Mouse (Mus musculus) hindbrain, embryonic 12.5 days (tissue): ENCODE results near the gene Apon. TPM values are rescaled to one million over a fixed set of nuclear protein-coding genes. Genes with fewer than 3 reads are reported as not detected.
"Not testable (repeated sequence)": the region's sequence is repeated elsewhere in the genome, so short reads cannot be mapped to it uniquely, and the experiment has no call there.

Experiments used
- ATAC-seq: fragments of 200-750 bp; cut with Nextera tagmentation; 2 replicates; pipeline ENCODE4 v1.8.0; 2017; ENCODE audit warnings: moderate TSS enrichment; ENCODE audit not compliant: low FRiP score
- H3K27ac ChIP-seq: fragments of 300-500 bp; sonication (generic); 2 replicates; pipeline ENCODE4 v1.5.1; 2016; ENCODE audit warnings: mild to moderate bottlenecking
- H3K27me3 ChIP-seq: fragments of 300-500 bp; sonication (generic); 2 replicates; pipeline ENCODE4 v1.6.1; 2016; ENCODE audit warnings: mild to moderate bottlenecking
- H3K36me3 ChIP-seq: fragments of 300-500 bp; sonication (generic); 2 replicates; pipeline ENCODE4 v1.6.1; 2016; ENCODE audit warnings: mild to moderate bottlenecking
- H3K4me1 ChIP-seq: fragments of 300-500 bp; sonication (generic); 2 replicates; pipeline ENCODE4 v1.6.1; 2016
- H3K4me2 ChIP-seq: fragments of 300-500 bp; sonication (generic); replicated peaks from 2 replicates; pipeline ENCODE4 v1.6.1; 2016; ENCODE audit warnings: mild to moderate bottlenecking
- H3K4me3 ChIP-seq: fragments of 300-500 bp; sonication (generic); 2 replicates; pipeline ENCODE4 v1.5.1; 2016; ENCODE audit warnings: mild to moderate bottlenecking
- H3K9ac ChIP-seq: fragments of 300-500 bp; sonication (generic); 2 replicates; pipeline ENCODE4 v1.6.1; 2016; ENCODE audit warnings: mild to moderate bottlenecking, moderate library complexity
- H3K9me3 ChIP-seq: fragments of 300-500 bp; sonication (generic); replicated peaks from 2 replicates; pipeline ENCODE4 v1.6.1; 2016; ENCODE audit warnings: mild to moderate bottlenecking
- WGBS: fragments of 180-500 bp; shearing (Covaris S2); methylation state at CpG from one replicate; pipeline ENCODE4 v1.1.7; 2016; 5-methylcytosine and 5-hydroxymethylcytosine counted together
- polyA plus RNA-seq: library from polyadenylated mRNA; unstranded; fragments of >200 nt; fragmentation: Nextera tagmentation; extraction: Ambion mirVana; gene quantifications from 2 replicates; pipeline ENCODE4 v1.2.1, GENCODE M21; 2016

Gene Apon
- 0.34 and 0.40 TPM in 2 replicates for polyA plus RNA-seq

- H3K4me1 ChIP-seq, result no peaks in the 10 kb centered on the region
- ATAC-seq, result no peak
- H3K9me3 ChIP-seq, result no peaks in the 10 kb centered on the region
- H3K9ac ChIP-seq, result no peak within 1 kb of the TSS
- WGBS, result 93% methylated on average over 4 of the region's 4 CpGs
- H3K27me3 ChIP-seq, result no peaks in the 10 kb centered on the region
- H3K4me2 ChIP-seq, result no peak within 1 kb of the TSS
- peaks cover 45% of the 10 kb centered on the region for H3K36me3 ChIP-seq
- no peak within 1 kb of the TSS for H3K27ac ChIP-seq
- H3K4me3 ChIP-seq, result no peak within 1 kb of the TSS
These were observed at the start of gene Apon for GRCm38 (mm10) chr10:128253677-128254255. Gene Apon (plus strand): TSS chr10:128254096.

DNA sequence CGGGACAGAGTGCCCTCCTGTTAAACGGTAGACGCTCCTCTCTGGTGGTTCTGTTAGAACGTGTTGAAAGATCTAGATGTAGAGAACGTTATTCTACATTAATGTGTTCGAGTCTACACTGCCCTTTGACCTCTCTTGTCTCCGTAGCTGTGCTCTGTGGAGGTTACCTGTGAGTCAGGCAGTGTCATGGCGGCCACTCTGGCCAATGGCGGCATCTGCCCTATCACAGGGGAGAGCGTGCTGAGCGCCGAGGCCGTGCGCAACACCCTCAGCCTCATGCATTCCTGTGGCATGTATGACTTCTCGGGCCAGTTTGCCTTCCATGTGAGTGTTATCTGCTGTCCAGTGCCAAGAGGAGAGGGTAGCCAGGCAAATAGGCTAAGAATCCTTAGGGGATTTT, 49.0 kb upstream of the Apon start:
- WGBS, result 88% methylated on average over 15 of the region's 15 CpGs
- Histone ChIP-seq H3K4me2 (no peak overlapping the region), H3K4me3 (no peak overlapping the region), H3K27ac (no peak overlapping the region), H3K27me3 (no peaks in the 10 kb centered on the region), H3K9me3 (no peaks in the 10 kb centered on the region), H3K36me3 (peaks cover 7% of the 10 kb centered on the region), H3K4me1 (no peaks in the 10 kb centered on the region), H3K9ac (no peak overlapping the region)
- no peak for ATAC-seq

- no peak overlapping the region for H3K9ac ChIP-seq
- 94% methylated on average over 10 of the region's 10 CpGs for WGBS
- H3K36me3 ChIP-seq, result peaks cover 7% of the 10 kb centered on the region
- no peaks in the 10 kb centered on the region for H3K9me3 ChIP-seq
- no peak for ATAC-seq
- H3K27me3 ChIP-seq, result peaks cover under 1% of the 10 kb centered on the region; the same call in 1 of the 2 replicates
- no peak overlapping the region for H3K4me3 ChIP-seq
- no peak overlapping the region for H3K4me2 ChIP-seq
- H3K4me1 ChIP-seq, result peaks cover 9% of the 10 kb centered on the region
- H3K27ac ChIP-seq, result no peak overlapping the region
These were observed 45.6 kb upstream of the Apon start for GRCm38 (mm10) chr10:128208326-128208725.

GRCm38 (mm10) chr10:128209311-128210009, 44.4 kb upstream of the Apon start:
- WGBS, result 94% methylated on average over 11 of the region's 11 CpGs

DNA sequence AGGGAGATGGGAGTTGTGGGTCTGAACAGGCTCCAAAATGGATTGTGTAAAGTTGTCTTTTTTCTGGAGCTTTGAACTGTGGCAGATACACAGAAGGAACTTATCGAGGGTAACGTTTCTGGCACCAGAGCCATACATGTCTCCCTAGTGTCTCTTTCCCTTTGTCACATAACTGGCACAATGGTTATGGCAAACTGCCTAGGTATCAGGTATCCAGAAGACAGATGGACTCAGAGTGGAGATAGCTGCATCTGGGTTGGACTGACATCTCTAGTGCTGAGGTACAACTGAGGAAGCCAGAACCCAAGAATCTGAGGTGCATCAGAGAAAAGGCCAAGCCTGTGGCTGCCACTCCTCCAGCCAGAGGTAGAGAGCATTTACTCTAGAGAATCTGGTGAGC, 43.8 kb upstream of the Apon start:
- H3K9ac ChIP-seq, result no peak overlapping the region
- 81% methylated on average over 2 of the region's 2 CpGs for WGBS
- H3K4me1 ChIP-seq, result peaks cover 9% of the 10 kb centered on the region
- no peaks in the 10 kb centered on the region for H3K9me3 ChIP-seq
- H3K36me3 ChIP-seq, result peaks cover 7% of the 10 kb centered on the region
- H3K4me2 ChIP-seq, result no peak overlapping the region
- no peak overlapping the region for H3K4me3 ChIP-seq
- H3K27me3 ChIP-seq, result peaks cover 3% of the 10 kb centered on the region; the same call in 1 of the 2 replicates
- no peak for ATAC-seq
- no peak overlapping the region for H3K27ac ChIP-seq

More at GRCm38 (mm10) chr10:128209311-128210009, 44.4 kb upstream of the Apon start:
- no peak overlapping the region for H3K27ac ChIP-seq
- no peak for ATAC-seq
- no peak overlapping the region for H3K4me2 ChIP-seq
- H3K4me1 ChIP-seq, result peaks cover 9% of the 10 kb centered on the region
- H3K36me3 ChIP-seq, result peaks cover 7% of the 10 kb centered on the region
- H3K27me3 ChIP-seq, result peaks cover 3% of the 10 kb centered on the region; the same call in 1 of the 2 replicates
- no peak overlapping the region for H3K4me3 ChIP-seq
- H3K9ac ChIP-seq, result no peak overlapping the region
- no peaks in the 10 kb centered on the region for H3K9me3 ChIP-seq

GRCm38 (mm10) chr10:128210954-128211353, 42.9 kb upstream of the Apon start:
- H3K9ac ChIP-seq, result peak overlapping the region; percentile 70
- peaks cover 3% of the 10 kb centered on the region; the same call in 1 of the 2 replicates for H3K27me3 ChIP-seq
- no peak overlapping the region for H3K27ac ChIP-seq
- peak overlapping the region; percentile 59 for H3K4me3 ChIP-seq
- H3K9me3 ChIP-seq, result no peaks in the 10 kb centered on the region
- peak overlapping the region; percentile 90 for H3K4me2 ChIP-seq
- H3K4me1 ChIP-seq, result peaks cover 9% of the 10 kb centered on the region
- 0 out of 2 replicates have a peak, but pooled peaks have one; percentile 9 for ATAC-seq
- 40% methylated on average over 14 of the region's 14 CpGs for WGBS
- H3K36me3 ChIP-seq, result peaks cover 7% of the 10 kb centered on the region; the same call in 1 of the 2 replicates

DNA sequence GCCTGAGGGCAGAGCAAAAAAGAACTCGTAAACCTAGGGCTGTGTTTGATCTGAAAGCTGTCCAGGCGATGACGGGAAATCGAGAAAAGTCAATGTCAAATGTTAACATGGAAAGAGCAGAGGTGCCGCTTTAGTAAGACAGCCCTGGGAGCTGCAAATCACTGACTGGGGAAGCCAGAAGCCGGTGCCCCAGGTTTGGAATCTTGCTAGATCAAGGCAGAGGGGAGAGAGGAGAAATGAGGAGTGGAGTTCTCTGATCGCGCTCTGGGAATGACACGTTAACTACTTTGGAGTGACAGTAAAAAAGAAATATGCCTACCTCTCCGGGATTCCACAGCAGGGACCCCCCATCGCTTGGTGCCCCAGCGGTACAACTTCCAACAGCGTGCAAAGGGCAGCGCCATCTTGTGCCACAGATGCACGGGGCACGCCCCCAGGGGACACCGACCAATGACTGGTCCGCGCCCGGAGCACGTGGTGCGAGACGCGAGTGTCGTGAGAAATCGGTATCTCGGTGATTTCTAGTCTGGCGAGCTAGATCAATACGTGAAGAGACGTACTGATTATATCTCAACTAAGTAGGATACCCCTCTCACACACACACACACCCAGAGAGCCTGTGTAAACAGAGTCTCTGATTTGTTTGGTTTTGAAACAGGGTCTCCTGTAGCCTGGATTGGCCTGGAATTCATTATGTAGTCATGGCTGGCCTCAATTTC, 42.3 kb upstream of the Apon start, which contains the start of gene Spryd4:
Spryd4 (minus strand) TSS at position 418 of the 719 bp plus-strand sequence.
- H3K27ac ChIP-seq, result no peak within 1 kb of the TSS
- peak within 1 kb of the TSS; percentile 70 for H3K9ac ChIP-seq
- peaks cover 3% of the 10 kb centered on the region; the same call in 1 of the 2 replicates for H3K36me3 ChIP-seq
- H3K4me1 ChIP-seq, result peaks cover 9% of the 10 kb centered on the region
- ATAC-seq, result peak; percentile 94
- H3K27me3 ChIP-seq, result peaks cover 3% of the 10 kb centered on the region; the same call in 1 of the 2 replicates
- no peaks in the 10 kb centered on the region for H3K9me3 ChIP-seq
- WGBS, result under 1% methylated on average over 30 of the region's 30 CpGs
- peak within 1 kb of the TSS; percentile 59 for H3K4me3 ChIP-seq
- peak within 1 kb of the TSS; percentile 90 for H3K4me2 ChIP-seq

GRCm38 (mm10) chr10:128212148-128212547, 41.7 kb upstream of the Apon start:
- Histone ChIP-seq H3K27ac (no peak overlapping the region), H3K4me1 (peaks cover 9% of the 10 kb centered on the region), H3K36me3 (no peaks in the 10 kb centered on the region), H3K4me3 (peak overlapping the region; percentile 59), H3K9me3 (no peaks in the 10 kb centered on the region), H3K9ac (no peak overlapping the region), H3K27me3 (peaks cover 3% of the 10 kb centered on the region; the same call in 1 of the 2 replicates), H3K4me2 (peak overlapping the region; percentile 90)
- peak; percentile 12; the same call in 1 of the 2 replicates for ATAC-seq
- 56% methylated on average over 6 of the region's 6 CpGs for WGBS

GRCm38 (mm10) chr10:128212871-128213323, 41.0 kb upstream of the Apon start:
- peak overlapping the region; percentile 25 for H3K4me3 ChIP-seq
- no peak overlapping the region for H3K9ac ChIP-seq
- H3K27ac ChIP-seq, result no peak overlapping the region
- 2% methylated on average over 18 of the region's 18 CpGs for WGBS
- no peaks in the 10 kb centered on the region for H3K36me3 ChIP-seq
- H3K4me2 ChIP-seq, result peak overlapping the region; percentile 45
- ATAC-seq, result 0 out of 2 replicates have a peak, but pooled peaks have one; percentile 38
- H3K4me1 ChIP-seq, result peaks cover 9% of the 10 kb centered on the region
- no peaks in the 10 kb centered on the region for H3K9me3 ChIP-seq
- H3K27me3 ChIP-seq, result peaks cover 3% of the 10 kb centered on the region; the same call in 1 of the 2 replicates

DNA sequence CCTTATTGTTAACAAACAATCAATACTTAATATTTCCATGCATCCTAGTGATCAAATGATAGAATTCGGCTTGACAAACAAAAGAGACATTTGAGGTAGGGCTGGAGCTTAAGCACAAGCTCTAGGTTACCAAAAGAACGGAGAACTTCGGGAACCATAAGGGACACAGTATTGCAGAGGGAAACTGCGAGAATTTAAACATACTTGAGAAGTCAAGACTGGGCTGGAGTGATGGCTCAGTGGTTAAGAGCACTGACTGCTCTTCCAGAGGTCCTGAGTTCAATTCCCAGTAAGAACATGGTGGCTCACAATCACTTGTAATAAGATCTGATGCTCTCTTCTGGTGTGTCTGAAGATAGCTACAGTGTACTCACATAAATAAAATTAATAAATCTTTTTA, 39.8 kb upstream of the Apon start:
- not testable (repeated sequence) for ATAC-seq, H3K27me3 ChIP-seq, H3K4me1 ChIP-seq, H3K4me3 ChIP-seq, H3K9ac ChIP-seq, H3K4me2 ChIP-seq, H3K27ac ChIP-seq, H3K9me3 ChIP-seq, H3K36me3 ChIP-seq
- 90% methylated on average over 4 of the region's 4 CpGs for WGBS

- peaks cover 9% of the 10 kb centered on the region for H3K4me1 ChIP-seq
- WGBS, result 90% methylated on average over 5 of the region's 5 CpGs
- no peaks in the 10 kb centered on the region for H3K36me3 ChIP-seq
- no peak overlapping the region for H3K9ac ChIP-seq
- H3K4me3 ChIP-seq, result no peak overlapping the region
- H3K9me3 ChIP-seq, result no peaks in the 10 kb centered on the region
- peaks cover 3% of the 10 kb centered on the region; the same call in 1 of the 2 replicates for H3K27me3 ChIP-seq
- no peak overlapping the region for H3K4me2 ChIP-seq
- ATAC-seq, result no peak
- H3K27ac ChIP-seq, result no peak overlapping the region
These were observed 38.9 kb upstream of the Apon start for GRCm38 (mm10) chr10:128214981-128215380.
